Mouse (Mus musculus) intestine, embryonic 14.5 days (tissue): ENCODE data around the gene Sco2. TPM values are rescaled to one million over a fixed set of nuclear protein-coding genes. Genes with fewer than 3 reads are reported as not detected.

ENCODE experiments used
- ATAC-seq: fragments of 200-750 bp; cut with Nextera tagmentation; replicated peaks from 2 replicates; pipeline ENCODE4 v1.8.0; 2017; ENCODE audit warnings: low read depth, moderate number of reproducible peaks, moderate TSS enrichment, moderate library complexity; ENCODE audit not compliant: low FRiP score, low TSS enrichment
- DNase-seq: peaks from one replicate; pipeline ENCODE4 v3.0.0-alpha.2; 2018; ENCODE audit warnings: low spot score
- H3K27ac ChIP-seq: fragments of 300-500 bp; sonication (generic); 2 replicates; pipeline ENCODE4 v1.5.1; 2014; ENCODE audit warnings: low read depth, mild to moderate bottlenecking, control low read depth
- H3K27me3 ChIP-seq: fragments of 300-500 bp; sonication (generic); replicated peaks from 2 replicates; pipeline ENCODE4 v1.6.1; 2014; ENCODE audit warnings: low read length, control low read depth; ENCODE audit not compliant: control insufficient read depth, insufficient read depth
- H3K36me3 ChIP-seq: fragments of 300-500 bp; sonication (generic); 2 replicates; pipeline ENCODE4 v1.6.1; 2014; ENCODE audit warnings: low read length, control low read depth; ENCODE audit not compliant: control insufficient read depth, insufficient read depth
- H3K4me1 ChIP-seq: fragments of 300-500 bp; sonication (generic); replicated peaks from 2 replicates; pipeline ENCODE4 v1.6.1; 2014; ENCODE audit warnings: low read length, control low read depth, mixed read lengths; ENCODE audit not compliant: control insufficient read depth, insufficient read depth
- H3K4me2 ChIP-seq: fragments of 300-500 bp; sonication (generic); 2 replicates; pipeline ENCODE4 v1.6.1; 2014; ENCODE audit warnings: low read length
- H3K4me3 ChIP-seq: fragments of 300-500 bp; sonication (generic); 2 replicates; pipeline ENCODE4 v1.5.1; 2014; ENCODE audit warnings: low read depth, low read length, control low read depth, mixed read lengths
- H3K9ac ChIP-seq: fragments of 300-500 bp; sonication (generic); 2 replicates; pipeline ENCODE4 v1.6.1; 2014; ENCODE audit warnings: mild to moderate bottlenecking, low read length
- H3K9me3 ChIP-seq: fragments of 300-500 bp; sonication (generic); 2 replicates; pipeline ENCODE4 v1.6.1; 2016; ENCODE audit warnings: low read length, control low read depth; ENCODE audit not compliant: control insufficient read depth
- WGBS: fragments of 180-500 bp; shearing (Covaris S2); extraction: QIAGEN DNeasy Blood & Tissue Kit; methylation state at CpG from one replicate; pipeline ENCODE4 v1.1.7; 2014; 5-methylcytosine and 5-hydroxymethylcytosine counted together
- polyA plus RNA-seq: library from polyadenylated mRNA; unstranded; fragments of >200 nt; fragmentation: Nextera tagmentation; extraction: Ambion mirVana; gene quantifications from 2 replicates; pipeline ENCODE4 v1.2.1, GENCODE M21; 2014

Sco2 gene
- polyA plus RNA-seq, 1 experiment from 2014 or later: 14.6 TPM

- ATAC-seq (no peak), DNase-seq (no peak)
- Histone ChIP-seq H3K4me2 (no peak overlapping the region), H3K9me3 (no peaks in the 10 kb centered on the region), H3K27ac (no peak overlapping the region), H3K4me3 (no peak overlapping the region), H3K27me3 (no peaks in the 10 kb centered on the region), H3K36me3 (peaks cover 84% of the 10 kb centered on the region), H3K9ac (no peak overlapping the region), H3K4me1 (no peaks in the 10 kb centered on the region; the same call in 1 of the 2 replicates)
- 91% methylated on average over 7 of the region's 7 CpGs for WGBS
Measured at GRCm38 (mm10) chr15:89363051-89363450, 10.6 kb downstream of the Sco2 start.

- H3K9ac ChIP-seq: no peak overlapping the region
- no peak overlapping the region for H3K4me3 ChIP-seq
- no peaks in the 10 kb centered on the region for H3K9me3 ChIP-seq
- WGBS: 85% methylated on average over 3 of the region's 3 CpGs
- ATAC-seq (no peak), DNase-seq (no peak)
- H3K27me3 ChIP-seq: no peaks in the 10 kb centered on the region
- H3K27ac ChIP-seq: no peak overlapping the region
- H3K4me2 ChIP-seq: no peak overlapping the region
- peaks cover 14% of the 10 kb centered on the region for H3K4me1 ChIP-seq
- H3K36me3 ChIP-seq: peaks cover 41% of the 10 kb centered on the region
Measured at GRCm38 (mm10) chr15:89358784-89359183, 14.9 kb downstream of the Sco2 start.

- Histone ChIP-seq H3K9me3 (no peaks in the 10 kb centered on the region), H3K9ac (peak overlapping the region; percentile 88), H3K36me3 (peaks cover 44% of the 10 kb centered on the region), H3K4me3 (peak overlapping the region; percentile 94), H3K4me2 (peak overlapping the region; percentile 64), H3K27me3 (no peaks in the 10 kb centered on the region), H3K27ac (peak overlapping the region; percentile 90), H3K4me1 (peaks cover 14% of the 10 kb centered on the region)
- DNase-seq: peak; percentile 89
- peak; percentile 63 for ATAC-seq
- under 1% methylated on average over 15 of the region's 15 CpGs for WGBS
Measured at GRCm38 (mm10) chr15:89356372-89356771, 17.3 kb downstream of the Sco2 start.

GRCm38 (mm10) chr15:89355241-89356187 lies 18.1 kb downstream of the Sco2 start, which contains the start of the genes Lmf2 and Ncaph2:
TSS of gene Lmf2 (minus strand) at chr15:89355659.
TSS of gene Ncaph2 (plus strand) at chr15:89355719.
- H3K4me2 ChIP-seq: peak within 1 kb of the TSS; percentile 94
- peaks cover 43% of the 10 kb centered on the region for H3K36me3 ChIP-seq
- peak; percentile 99 for DNase-seq
- H3K27me3 ChIP-seq: no peaks in the 10 kb centered on the region
- no peaks in the 10 kb centered on the region for H3K9me3 ChIP-seq
- WGBS: under 1% methylated on average over 63 of the region's 64 CpGs
- peak within 1 kb of the TSS; percentile 90 for H3K27ac ChIP-seq
- peaks cover 14% of the 10 kb centered on the region for H3K4me1 ChIP-seq
- H3K4me3 ChIP-seq: peak within 1 kb of the TSS; percentile 94
- peak; percentile 92 for ATAC-seq
- peak within 1 kb of the TSS; percentile 88 for H3K9ac ChIP-seq

- Histone ChIP-seq H3K27me3 (no peaks in the 10 kb centered on the region), H3K27ac (no peak overlapping the region), H3K9ac (peak overlapping the region; percentile 88), H3K4me3 (peak overlapping the region; percentile 94), H3K4me2 (peak overlapping the region; percentile 94), H3K4me1 (peaks cover 14% of the 10 kb centered on the region), H3K36me3 (peaks cover 42% of the 10 kb centered on the region), H3K9me3 (no peaks in the 10 kb centered on the region)
- 77% methylated on average over 7 of the region's 7 CpGs for whole genome bisulfite sequencing
- DNase-seq (no peak), ATAC-seq (no peak)
Measured at GRCm38 (mm10) chr15:89354455-89354854, 19.2 kb downstream of the Sco2 start.

- Histone ChIP-seq H3K27me3 (no peaks in the 10 kb centered on the region), H3K36me3 (peaks cover 42% of the 10 kb centered on the region), H3K9me3 (no peaks in the 10 kb centered on the region), H3K4me1 (peaks cover 14% of the 10 kb centered on the region), H3K4me2 (no peak overlapping the region), H3K27ac (no peak overlapping the region), H3K9ac (no peak overlapping the region), H3K4me3 (no peak overlapping the region)
- no peak for DNase-seq
- 95% methylated on average over 16 of the region's 16 CpGs for WGBS
- no peak for ATAC-seq
Measured at GRCm38 (mm10) chr15:89353837-89354236, 19.8 kb downstream of the Sco2 start.

- peaks cover 14% of the 10 kb centered on the region for H3K4me1 ChIP-seq
- no peaks in the 10 kb centered on the region for H3K9me3 ChIP-seq
- WGBS: 95% methylated on average over 12 of the region's 12 CpGs
- H3K4me2 ChIP-seq: no peak overlapping the region
- H3K27ac ChIP-seq: no peak overlapping the region
- H3K27me3 ChIP-seq: no peaks in the 10 kb centered on the region
- no peak overlapping the region for H3K9ac ChIP-seq
- H3K4me3 ChIP-seq: no peak overlapping the region
- ATAC-seq (no peak), DNase-seq (no peak)
- peaks cover 42% of the 10 kb centered on the region for H3K36me3 ChIP-seq
Measured at GRCm38 (mm10) chr15:89352795-89353194, 20.9 kb downstream of the Sco2 start.

- Histone ChIP-seq H3K4me1 (peaks cover 10% of the 10 kb centered on the region), H3K9me3 (no peaks in the 10 kb centered on the region), H3K27ac (no peak overlapping the region), H3K27me3 (no peaks in the 10 kb centered on the region), H3K9ac (no peak overlapping the region), H3K4me3 (no peak overlapping the region), H3K36me3 (peaks cover 42% of the 10 kb centered on the region), H3K4me2 (no peak overlapping the region)
- WGBS: 94% methylated on average over 14 of the region's 14 CpGs
- ATAC-seq (no peak), DNase-seq (no peak)
Measured at GRCm38 (mm10) chr15:89352054-89352453, 21.6 kb downstream of the Sco2 start.
